Mouse (Mus musculus) small intestine, adult 2 months (tissue): ENCODE data around the gene Rhog.

ENCODE experiments used
- CTCF ChIP-seq: fragments of 200-500 bp; IDR thresholded peaks from 2 replicates; pipeline ENCODE4 v1.5.1; 2012; ENCODE audit warnings: low read depth, mild to moderate bottlenecking, control low read depth, inconsistent platforms, low read length, moderate library complexity, mixed read lengths; ENCODE audit not compliant: insufficient replicate concordance, insufficient read length; ENCODE audit errors: extremely low read depth
- POLR2A ChIP-seq: fragments of 200-500 bp; IDR thresholded peaks from 2 replicates; pipeline ENCODE4 v1.6.1; 2012; ENCODE audit warnings: low read depth, mild to moderate bottlenecking, control low read depth, inconsistent platforms, low read length, moderate library complexity

- TF ChIP-seq POLR2A (no peak), CTCF (no peak)
Measured at GRCm38 (mm10) chr7:102223883-102224738, 31.7 kb downstream of the Rhog start.
